Mouse (Mus musculus): ENCODE measurements around the gene Tmtc2.

Tmtc2 gene

GRCm38 (mm10) chr10:105403931-105404330 lies 170.3 kb downstream of the Tmtc2 start:
- no peak for DNase-seq

GRCm38 (mm10) chr10:105402481-105402779 lies 171.8 kb downstream of the Tmtc2 start:
- DNase-seq = no peak

GRCm38 (mm10) chr10:105401754-105402480 lies 172.3 kb downstream of the Tmtc2 start:
- DNase-seq = no peak

- DNase-seq = no peak
Observed at GRCm38 (mm10) chr10:105399316-105399715, 174.9 kb downstream of the Tmtc2 start.

- no peak for DNase-seq
Observed at GRCm38 (mm10) chr10:105384065-105384464, 190.2 kb downstream of the Tmtc2 start.

- DNase-seq = no peak
Observed at GRCm38 (mm10) chr10:105381705-105382104, 192.5 kb downstream of the Tmtc2 start.

- DNase-seq = no peak
Observed at GRCm38 (mm10) chr10:105381202-105381601, 193.0 kb downstream of the Tmtc2 start.

GRCm38 (mm10) chr10:105380584-105380983 lies 193.7 kb downstream of the Tmtc2 start:
- no peak for DNase-seq

GRCm38 (mm10) chr10:105377711-105378110 lies 196.5 kb downstream of the Tmtc2 start:
- no peak for DNase-seq

GRCm38 (mm10) chr10:105373265-105373664 lies 201.0 kb downstream of the Tmtc2 start:
- DNase-seq = no peak

- no peak for DNase-seq
Observed at GRCm38 (mm10) chr10:105368242-105368641, 206.0 kb downstream of the Tmtc2 start.

GRCm38 (mm10) chr10:105364480-105364879 lies 209.8 kb downstream of the Tmtc2 start:
- DNase-seq = no peak

- DNase-seq = no peak
Observed at GRCm38 (mm10) chr10:105350301-105350700, 223.9 kb downstream of the Tmtc2 start.

- DNase-seq = no peak
Observed at GRCm38 (mm10) chr10:105345920-105346319, 228.3 kb downstream of the Tmtc2 start.

GRCm38 (mm10) chr10:105332856-105333255 lies 241.4 kb downstream of the Tmtc2 start:
- DNase-seq = no peak

- DNase-seq = no peak
Observed at GRCm38 (mm10) chr10:105330327-105330726, 243.9 kb downstream of the Tmtc2 start.

- DNase-seq = no peak
Observed at GRCm38 (mm10) chr10:105323646-105324192, 250.5 kb downstream of the Tmtc2 start.

GRCm38 (mm10) chr10:105319299-105320057 lies 254.8 kb downstream of the Tmtc2 start:
- DNase-seq = no peak

GRCm38 (mm10) chr10:105318869-105319268 lies 255.4 kb downstream of the Tmtc2 start:
- no peak for DNase-seq

GRCm38 (mm10) chr10:105312986-105313385 lies 261.3 kb downstream of the Tmtc2 start:
- no peak for DNase-seq

- DNase-seq = no peak
Observed at GRCm38 (mm10) chr10:105297560-105297959, 276.7 kb downstream of the Tmtc2 start.

GRCm38 (mm10) chr10:105292961-105293360 lies 281.3 kb downstream of the Tmtc2 start:
- no peak for DNase-seq

- DNase-seq = no peak
Observed at GRCm38 (mm10) chr10:105288472-105288871, 285.8 kb downstream of the Tmtc2 start.

- DNase-seq = no peak
Observed at GRCm38 (mm10) chr10:105287575-105287974, 286.7 kb downstream of the Tmtc2 start.

Data from right cerebral cortex, postnatal 14 days (tissue).